Mouse (Mus musculus) thymus, adult 2 months (tissue): ENCODE measurements at regions not wholly inside any gene's neighbourhood (a gene's known extent, or its start where the extent isn't known, plus 50 kb on each side); places are given as distances from the start of the nearest gene placed in this dataset.
A peak's percentile ranks its signal among the peaks of the same experiment; 100 is the strongest.

Experiments used
- DNase-seq: peaks from one replicate; pipeline ENCODE4 v3.0.0; 2021
- H3K27ac ChIP-seq: fragments of 200-500 bp; 2 replicates; pipeline ENCODE4 v1.5.1; 2012; ENCODE audit warnings: low read length, control low read depth; ENCODE audit not compliant: control insufficient read depth, insufficient read depth
- H3K27me3 ChIP-seq: fragments of 200-500 bp; 2 replicates; pipeline ENCODE4 v1.6.1; 2012; ENCODE audit warnings: mild to moderate bottlenecking, low read length, moderate library complexity, mixed read lengths; ENCODE audit not compliant: control insufficient read depth, insufficient read depth
- H3K36me3 ChIP-seq: fragments of 200-500 bp; 2 replicates; pipeline ENCODE4 v1.6.1; 2012; ENCODE audit warnings: mild to moderate bottlenecking, low read length, moderate library complexity; ENCODE audit not compliant: control insufficient read depth, insufficient read depth
- H3K4me1 ChIP-seq: fragments of 200-500 bp; replicated peaks from 2 replicates; pipeline ENCODE4 v1.6.1; 2012; ENCODE audit warnings: low read length; ENCODE audit not compliant: control insufficient read depth, insufficient read depth
- H3K4me3 ChIP-seq: fragments of 200-500 bp; 2 replicates; pipeline ENCODE4 v1.5.1; 2012; ENCODE audit warnings: mild to moderate bottlenecking, low read length, control low read depth, moderate library complexity; ENCODE audit not compliant: control insufficient read depth, insufficient read depth
- CTCF ChIP-seq: fragments of 200-500 bp; IDR thresholded peaks from 2 replicates; pipeline ENCODE4 v1.5.1; 2012; ENCODE audit warnings: mild to moderate bottlenecking, control low read depth, low read length, moderate library complexity, borderline replicate concordance; ENCODE audit not compliant: control insufficient read depth, poor library complexity, insufficient read depth; ENCODE audit errors: extremely low read depth
- POLR2A ChIP-seq: fragments of 200-500 bp; IDR thresholded peaks from 2 replicates; pipeline ENCODE4 v1.6.1; 2012; ENCODE audit warnings: mild to moderate bottlenecking, low read length, control low read depth, moderate library complexity; ENCODE audit not compliant: control insufficient read depth, poor library complexity, insufficient read depth; ENCODE audit errors: extremely low read depth
- WGBS: fragments of 180-500 bp; shearing (Covaris S2); methylation state at CpG from one replicate; pipeline ENCODE4 v1.1.7; 2018; 5-methylcytosine and 5-hydroxymethylcytosine counted together

GRCm38 (mm10) chr11:23141100-23141837 lies 114.6 kb upstream of the Xpo1 start:
- no peak overlapping the region for H3K4me3 ChIP-seq
- no peaks in the 10 kb centered on the region for H3K36me3 ChIP-seq
- 92% methylated on average over 12 of the region's 12 CpGs for WGBS
- no peaks in the 10 kb centered on the region for H3K27me3 ChIP-seq
- H3K27ac ChIP-seq = no peak overlapping the region
- TF ChIP-seq POLR2A (no peak), CTCF (no peak)
- no peak for DNase-seq
- no peaks in the 10 kb centered on the region for H3K4me1 ChIP-seq

DNA sequence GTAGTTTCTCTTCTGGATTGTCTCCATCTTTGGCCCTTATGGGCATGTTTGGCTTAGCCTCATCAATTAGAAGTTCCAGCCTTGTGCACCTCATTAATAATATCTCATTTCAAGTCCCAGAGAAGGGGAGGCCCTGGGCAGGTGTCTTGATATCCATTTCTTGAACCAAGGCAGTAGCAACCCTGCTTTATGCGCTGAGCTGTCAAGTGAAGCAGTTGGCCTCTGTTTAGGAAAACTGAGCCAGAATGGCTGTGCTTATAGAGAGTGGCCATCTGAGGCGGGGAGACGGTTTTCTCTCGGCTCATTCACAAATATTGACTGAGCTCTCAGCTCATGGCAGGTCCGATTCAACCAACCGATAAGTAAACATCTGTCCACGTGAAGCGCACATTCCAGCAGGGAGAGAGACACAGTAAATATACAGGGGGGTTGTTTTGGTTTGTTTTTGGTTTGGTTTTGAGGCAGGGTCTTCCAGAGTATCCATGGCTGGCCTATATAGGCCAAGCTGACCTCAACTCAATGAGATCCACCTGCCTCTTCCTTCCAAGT lies 107.7 kb upstream of the Xpo1 start:
- H3K27me3 ChIP-seq = no peaks in the 10 kb centered on the region
- WGBS = 93% methylated on average over 8 of the region's 8 CpGs
- no peak overlapping the region for H3K27ac ChIP-seq
- no peak overlapping the region for H3K4me3 ChIP-seq
- TF ChIP-seq CTCF = no peak
- no peak for TF ChIP-seq POLR2A
- no peak for DNase-seq
- no peaks in the 10 kb centered on the region for H3K4me1 ChIP-seq
- H3K36me3 ChIP-seq = no peaks in the 10 kb centered on the region

DNA sequence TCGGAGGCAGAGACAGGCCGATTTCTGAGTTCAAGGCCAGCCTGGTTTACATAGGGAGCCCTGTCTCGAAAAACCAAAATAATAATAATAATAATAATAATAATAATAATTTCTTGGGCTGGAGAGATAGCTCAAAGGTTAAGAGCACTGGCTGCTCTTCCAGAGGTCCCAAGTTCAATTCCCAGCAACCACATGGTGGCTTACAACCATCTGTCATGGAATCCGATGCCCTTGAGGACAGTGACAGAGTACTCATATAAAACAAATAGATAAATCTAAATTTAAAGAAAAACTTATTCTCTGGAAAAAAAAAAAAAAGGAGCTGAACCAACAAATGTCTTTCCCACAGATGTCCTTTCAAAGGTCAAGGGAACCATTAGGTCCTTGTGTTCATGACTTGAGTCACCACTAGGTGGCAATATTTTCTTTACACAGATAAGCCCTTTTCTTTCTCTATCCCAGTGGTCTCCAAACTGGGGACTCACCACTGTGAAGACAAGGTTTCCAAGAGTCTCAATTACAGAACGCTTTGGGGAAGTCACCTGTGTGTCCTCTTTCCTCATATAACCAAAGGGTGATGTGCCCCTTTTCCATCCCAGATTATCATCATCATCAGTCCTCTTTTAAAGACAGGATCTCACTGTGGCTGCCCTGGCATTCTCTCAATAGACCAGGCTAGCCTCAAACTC lies 106.1 kb upstream of the Xpo1 start:
- Histone ChIP-seq H3K4me1 (no peaks in the 10 kb centered on the region), H3K27me3 (no peaks in the 10 kb centered on the region), H3K36me3 (no peaks in the 10 kb centered on the region), H3K4me3 (no peak overlapping the region), H3K27ac (no peak overlapping the region)
- peak; percentile 10 for DNase-seq
- WGBS = 76% methylated on average over 5 of the region's 5 CpGs
- no peak for TF ChIP-seq CTCF
- no peak for TF ChIP-seq POLR2A

GRCm38 (mm10) chr11:23154851-23155250 lies 101.0 kb upstream of the Xpo1 start:
- H3K27me3 ChIP-seq = no peaks in the 10 kb centered on the region
- TF ChIP-seq CTCF (no peak), POLR2A (no peak)
- WGBS = 75% methylated on average over 1 of the region's 1 CpGs
- no peak overlapping the region for H3K4me3 ChIP-seq
- no peaks in the 10 kb centered on the region for H3K36me3 ChIP-seq
- DNase-seq = no peak
- no peak overlapping the region for H3K27ac ChIP-seq
- no peaks in the 10 kb centered on the region for H3K4me1 ChIP-seq

DNA sequence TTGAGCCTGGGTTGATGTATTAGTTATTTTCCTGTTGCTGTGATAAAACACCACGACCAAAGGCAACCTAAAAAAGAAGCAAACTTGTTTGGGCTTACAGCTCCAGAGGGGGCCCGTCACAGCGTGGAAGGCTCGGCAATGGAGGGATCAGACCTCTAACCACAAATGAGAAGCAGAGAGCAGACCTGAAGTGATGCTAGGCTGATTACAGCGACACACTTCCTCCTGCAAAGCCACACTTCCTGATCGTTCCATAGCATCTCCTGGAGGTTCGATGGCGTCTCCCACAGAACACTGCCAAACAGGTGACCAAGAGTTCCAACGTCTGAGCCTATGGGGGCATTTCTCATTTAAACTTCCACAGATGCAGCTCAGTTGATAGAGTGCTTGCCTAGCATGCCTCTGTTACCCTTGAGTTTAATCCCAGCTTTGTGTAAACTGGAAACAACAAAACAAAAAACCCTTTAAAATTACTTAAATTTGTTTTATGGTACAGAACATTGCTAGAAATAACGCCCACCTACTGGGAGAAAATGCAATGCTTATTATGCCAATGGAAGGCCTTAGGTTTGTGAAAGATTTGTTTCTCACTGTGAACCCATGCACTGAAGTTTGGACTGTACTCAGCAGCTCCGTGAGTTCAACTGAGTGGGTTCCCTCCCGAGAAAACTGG lies 87.2 kb upstream of the Xpo1 start:
- Histone ChIP-seq H3K4me3 (no peak overlapping the region), H3K27me3 (no peaks in the 10 kb centered on the region), H3K27ac (no peak overlapping the region), H3K36me3 (no peaks in the 10 kb centered on the region), H3K4me1 (no peaks in the 10 kb centered on the region)
- TF ChIP-seq CTCF (no peak), POLR2A (no peak)
- DNase-seq = no peak
- 29% methylated on average over 12 of the region's 12 CpGs for WGBS

DNA sequence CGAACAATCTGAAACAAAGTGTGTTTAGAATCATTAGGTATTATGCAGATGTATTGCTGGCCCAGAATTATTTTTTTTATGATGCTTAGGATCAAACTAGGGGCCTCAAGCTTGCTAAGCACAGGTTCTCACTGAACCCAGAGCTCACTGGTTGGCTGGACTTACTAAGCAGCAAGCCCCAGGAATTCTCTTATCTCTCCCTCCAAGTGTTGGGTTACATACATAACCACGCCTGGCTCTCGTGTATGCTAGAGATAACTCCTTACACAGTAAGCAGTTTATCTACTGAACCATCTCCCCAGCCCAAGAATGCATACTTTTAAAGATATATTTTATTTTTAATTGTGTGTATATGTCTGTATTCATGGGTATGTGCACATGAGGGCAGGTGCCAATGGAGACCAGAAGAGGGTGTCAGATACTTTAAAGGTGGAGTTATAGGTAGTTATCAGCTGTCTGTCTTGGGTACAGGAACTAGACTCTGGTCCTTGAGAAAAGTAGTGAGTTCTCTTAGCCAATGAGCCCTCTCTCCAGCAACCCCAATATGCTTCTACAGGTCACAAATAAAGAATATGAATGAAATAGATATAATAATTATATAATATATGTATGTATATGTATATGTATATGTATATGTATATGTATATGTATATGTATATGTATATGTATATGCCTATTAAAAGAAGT lies 86.0 kb upstream of the Xpo1 start:
- DNase-seq = no peak
- H3K4me1 ChIP-seq = no peaks in the 10 kb centered on the region
- no peaks in the 10 kb centered on the region for H3K27me3 ChIP-seq
- H3K4me3 ChIP-seq = no peak overlapping the region
- no peak overlapping the region for H3K27ac ChIP-seq
- TF ChIP-seq POLR2A (no peak), CTCF (no peak)
- 75% methylated on average over 3 of the region's 3 CpGs for WGBS
- no peaks in the 10 kb centered on the region for H3K36me3 ChIP-seq
